Mouse (Mus musculus) v-Abl transformed pro-B cells (cell line): ENCODE results near the gene Zfp61.

ENCODE experiments used
- in situ Hi-C, 2 experiments: fragments of 400-800 bp; cut with MboI; formaldehyde crosslinking; loops; one replicate each; pipeline ENCODE4 v1.15.1; 2025; ENCODE audit not compliant: unreplicated experiment in 2 of 2

Gene Zfp61

DNA sequence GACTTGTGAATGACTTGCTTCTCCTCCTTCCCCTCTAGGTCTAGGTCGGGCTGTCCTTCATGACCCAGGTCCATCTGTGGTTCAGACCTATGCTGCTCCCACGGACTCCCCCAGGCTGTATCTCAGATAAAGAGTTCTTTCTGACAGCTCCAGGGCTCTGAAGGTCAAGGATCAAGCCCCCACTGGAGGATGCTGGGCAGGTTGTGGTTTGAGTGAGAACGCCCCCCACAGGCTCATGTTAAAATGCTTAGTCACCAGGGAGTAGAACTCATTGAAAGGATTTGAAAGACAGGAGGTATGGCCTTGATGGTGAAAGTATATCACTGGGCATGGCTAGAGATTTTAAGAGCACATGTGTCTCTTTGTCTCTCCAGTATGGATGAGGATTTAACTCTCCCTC lies 31.8 kb downstream of the Zfp61 start:
- in situ Hi-C loops: no loop called here

- in situ Hi-C loops: no loop called here
Observed at GRCm38 (mm10) chr7:24268176-24269155, 32.6 kb downstream of the Zfp61 start.

DNA sequence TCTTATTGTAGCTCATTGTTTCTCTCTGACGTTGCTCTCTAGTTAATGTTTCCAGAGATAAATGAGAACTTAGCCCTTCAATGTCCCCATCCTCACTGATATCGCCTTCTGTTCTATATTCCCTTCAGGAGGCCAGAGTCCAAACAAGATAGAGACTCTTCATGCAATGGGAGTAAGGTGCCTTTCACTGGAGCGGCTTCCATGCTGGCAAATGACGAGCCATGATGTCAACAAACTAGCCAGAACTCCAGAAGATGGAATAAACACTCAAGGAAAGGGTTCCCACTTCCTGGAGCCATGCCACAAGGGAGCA lies 41.1 kb downstream of the Zfp61 start:
- in situ Hi-C loops: no loop called here

- in situ Hi-C loops: no loop called here
Observed at GRCm38 (mm10) chr7:24259306-24259999, 41.6 kb downstream of the Zfp61 start.

DNA sequence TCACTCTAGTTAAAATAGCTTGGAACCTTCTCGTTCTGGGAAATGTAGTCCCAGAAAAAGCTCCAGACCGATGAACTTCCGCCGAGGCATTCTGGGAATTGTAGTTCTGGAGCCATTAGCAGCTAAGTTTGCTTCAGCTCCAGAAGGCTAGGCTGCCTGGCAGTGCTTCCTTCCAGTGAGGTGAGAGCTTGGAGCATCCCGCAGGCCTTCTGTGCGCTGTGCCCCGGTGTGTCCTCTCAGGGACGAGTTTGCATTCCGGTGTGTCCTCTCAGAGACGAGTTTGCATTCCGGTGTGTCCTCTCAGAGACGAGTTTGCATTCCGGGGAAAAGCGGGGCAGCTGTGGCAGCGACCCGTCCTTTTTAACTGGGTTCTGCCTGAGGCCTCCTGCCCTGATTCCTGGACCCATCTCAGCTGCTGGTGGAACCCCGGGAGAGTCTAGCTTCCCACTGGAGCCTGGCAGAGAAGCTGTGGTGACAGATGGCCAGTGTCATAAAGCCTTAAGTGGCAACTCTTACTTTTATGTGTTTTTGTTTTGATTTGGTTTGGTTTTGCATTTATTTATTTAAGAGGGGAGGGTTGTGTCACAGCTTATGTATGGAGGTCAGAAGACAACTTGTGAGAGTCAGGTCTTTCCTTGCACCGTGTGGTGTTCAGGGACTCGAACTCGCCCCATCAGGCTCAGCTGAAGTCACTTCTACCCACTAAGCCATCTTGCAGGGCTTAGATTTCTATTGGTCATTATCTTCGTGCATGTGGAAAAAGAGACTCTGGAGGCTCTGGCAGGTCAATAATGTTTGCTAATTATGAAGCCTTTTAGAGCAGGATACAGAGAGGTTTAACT lies 46.2 kb downstream of the Zfp61 start, which contains the start of gene Zfp108:
Gene Zfp108 (plus strand): TSS at position 162 of the 842 bp plus-strand sequence.
- in situ Hi-C loops: no loop called here

DNA sequence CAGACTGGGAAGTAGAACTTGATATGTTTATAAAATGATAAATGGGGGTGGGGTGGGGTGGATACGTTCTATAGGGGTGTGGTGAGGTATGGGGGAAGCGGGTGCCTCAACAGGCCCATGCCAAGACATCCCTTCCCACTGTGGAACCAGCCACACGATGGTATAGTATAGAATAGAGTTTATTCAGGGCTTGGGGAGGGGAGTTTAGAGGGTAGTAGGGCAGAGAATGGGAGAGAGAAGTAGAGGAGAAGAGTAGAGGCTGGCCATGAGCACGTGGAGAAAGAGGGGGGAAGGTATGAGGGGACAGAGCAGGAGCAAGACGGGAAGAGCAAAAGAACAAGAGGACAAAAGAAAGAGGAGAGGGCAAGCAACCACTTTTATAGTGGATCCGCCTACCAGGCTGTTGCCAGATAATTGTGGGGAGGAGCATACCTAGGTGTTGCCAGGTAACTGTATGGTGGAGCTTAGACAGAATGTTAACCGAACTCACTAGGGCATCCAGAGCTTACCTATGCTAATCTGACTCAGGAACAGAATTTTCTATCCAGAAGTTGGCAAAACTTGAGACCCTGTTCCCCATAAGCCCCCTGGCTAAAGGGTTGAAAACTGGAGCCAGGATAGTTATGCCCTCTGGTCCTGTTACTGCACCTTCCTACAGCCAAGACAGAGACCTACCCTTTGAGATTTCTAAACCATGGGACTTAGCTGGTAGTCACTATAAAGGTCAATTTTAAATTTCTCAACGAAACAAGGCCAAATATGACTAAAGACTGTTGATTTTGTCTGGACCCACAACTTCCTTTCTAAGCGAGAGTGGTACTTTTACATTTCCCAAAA lies 47.0 kb downstream of the Zfp61 start:
- in situ Hi-C loops: no loop called here
